21 mouse cellular contexts compared by ENCODE assay signal in genomic region chr3:152468032-152468431, GRCm38 (mm10).
"Had no signal": no experiment of that assay in that cellular context is flagged by ENCODE, and none has a peak within 500 bp of the region (broad histone marks: within the 10 kb centered on the region; RNA-seq: fewer than 3 reads in every experiment).

No protein-coding gene starts in this region.

- H3K36me3 ChIP-seq: lung, embryonic 15.5 days; midbrain, embryonic 15.5 days had no signal

- H3K27me3 ChIP-seq: lung, embryonic 15.5 days; midbrain, embryonic 13.5 days; midbrain, embryonic 15.5 days; neural tube, embryonic 13.5 days; neural tube, embryonic 15.5 days had no signal

- H3K27ac ChIP-seq: lung, embryonic 15.5 days; macrophage; midbrain, embryonic 13.5 days; midbrain, embryonic 15.5 days; neural tube, embryonic 13.5 days; neural tube, embryonic 15.5 days had no signal

- H3K4me1 ChIP-seq: lung, embryonic 15.5 days; midbrain, embryonic 13.5 days; midbrain, embryonic 15.5 days; neural tube, embryonic 13.5 days; neural tube, embryonic 15.5 days had no signal

- ATAC-seq: liver, postnatal 0 days; lung, postnatal 0 days; midbrain, embryonic 13.5 days; midbrain, embryonic 15.5 days had no signal

- H3K4me2 ChIP-seq: lung, embryonic 15.5 days; midbrain, embryonic 11.5 days; midbrain, embryonic 13.5 days; midbrain, embryonic 15.5 days; neural tube, embryonic 13.5 days; neural tube, embryonic 15.5 days had no signal

- H3K9me3 ChIP-seq: lung, embryonic 15.5 days; megakaryocyte, embryonic 14.5 days; midbrain, embryonic 13.5 days; midbrain, embryonic 15.5 days; neural tube, embryonic 13.5 days; neural tube, embryonic 15.5 days had no signal

- DNase-seq: liver, postnatal 0 days; lung, adult 2 months; lung, postnatal 14 days; lung, postnatal 36 days; retina, postnatal 1 day; right cerebral cortex, adult 18-20 months; right cerebral cortex, postnatal 25 days; right cerebral cortex, postnatal 4 days; spleen, adult 18-20 months; thymus, adult 18-20 months; thymus, postnatal 14 days; thymus, postnatal 36 days had no signal

- H3K9ac ChIP-seq: liver, postnatal 0 days; lung, embryonic 15.5 days; midbrain, embryonic 13.5 days; midbrain, embryonic 15.5 days; neural tube, embryonic 13.5 days; neural tube, embryonic 15.5 days had no signal

- H3K4me3 ChIP-seq: lung, embryonic 15.5 days; megakaryocyte, embryonic 14.5 days; midbrain, embryonic 13.5 days; midbrain, embryonic 15.5 days; neural tube, embryonic 13.5 days; neural tube, embryonic 15.5 days had no signal
